Mouse (Mus musculus) hindbrain, embryonic 11.5 days (tissue): ENCODE data around the gene Ndnf. TPM values are rescaled to one million over a fixed set of nuclear protein-coding genes. Genes with fewer than 3 reads are reported as not detected.

ENCODE experiments used
- ATAC-seq: fragments of 200-750 bp; cut with Nextera tagmentation; 2 replicates; pipeline ENCODE4 v1.8.0; 2017; ENCODE audit warnings: mild to moderate bottlenecking, moderate TSS enrichment, moderate library complexity; ENCODE audit not compliant: low FRiP score
- DNase-seq: peaks from one replicate; pipeline ENCODE4 v3.0.0-alpha.2; 2015; ENCODE audit warnings: low spot score
- H3K27ac ChIP-seq: fragments of 300-500 bp; sonication (generic); 2 replicates; pipeline ENCODE4 v1.5.1; 2014; ENCODE audit warnings: mild to moderate bottlenecking, low read depth, low read length
- H3K27me3 ChIP-seq: fragments of 300-500 bp; sonication (generic); 2 replicates; pipeline ENCODE4 v1.6.1; 2014; ENCODE audit warnings: mild to moderate bottlenecking, low read length, moderate library complexity, mixed read lengths; ENCODE audit not compliant: control insufficient read depth, insufficient read depth
- H3K36me3 ChIP-seq: fragments of 300-500 bp; sonication (generic); 2 replicates; pipeline ENCODE4 v1.6.1; 2014; ENCODE audit warnings: mild to moderate bottlenecking, low read length, moderate library complexity, mixed read lengths; ENCODE audit not compliant: control insufficient read depth, insufficient read depth
- H3K4me1 ChIP-seq: fragments of 300-500 bp; sonication (generic); replicated peaks from 2 replicates; pipeline ENCODE4 v1.6.1; 2014; ENCODE audit warnings: low read length, mixed read lengths; ENCODE audit not compliant: control insufficient read depth, insufficient read depth
- H3K4me2 ChIP-seq: fragments of 300-500 bp; sonication (generic); replicated peaks from 2 replicates; pipeline ENCODE4 v1.6.1; 2014; ENCODE audit warnings: mild to moderate bottlenecking, low read depth, low read length
- H3K4me3 ChIP-seq: fragments of 300-500 bp; sonication (generic); 2 replicates; pipeline ENCODE4 v1.5.1; 2014; ENCODE audit warnings: low read depth, low read length
- H3K9ac ChIP-seq: fragments of 300-500 bp; sonication (generic); 2 replicates; pipeline ENCODE4 v1.6.1; 2014; ENCODE audit warnings: low read depth, low read length
- H3K9me3 ChIP-seq: fragments of 300-500 bp; sonication (generic); 2 replicates; pipeline ENCODE4 v1.6.1; 2016; ENCODE audit warnings: low read length; ENCODE audit not compliant: control insufficient read depth
- WGBS: fragments of 180-500 bp; shearing (Covaris S2); extraction: QIAGEN DNeasy Blood & Tissue Kit; methylation state at CpG from one replicate; pipeline ENCODE4 v1.1.7; 2014; 5-methylcytosine and 5-hydroxymethylcytosine counted together
- polyA plus RNA-seq: library from polyadenylated mRNA; unstranded; fragments of >200 nt; fragmentation: Nextera tagmentation; extraction: Ambion mirVana; gene quantifications from 2 replicates; pipeline ENCODE4 v1.2.1, GENCODE M21; 2014

Ndnf gene
- polyA plus RNA-seq, 1 experiment from 2014 or later: 19.3 TPM

DNA sequence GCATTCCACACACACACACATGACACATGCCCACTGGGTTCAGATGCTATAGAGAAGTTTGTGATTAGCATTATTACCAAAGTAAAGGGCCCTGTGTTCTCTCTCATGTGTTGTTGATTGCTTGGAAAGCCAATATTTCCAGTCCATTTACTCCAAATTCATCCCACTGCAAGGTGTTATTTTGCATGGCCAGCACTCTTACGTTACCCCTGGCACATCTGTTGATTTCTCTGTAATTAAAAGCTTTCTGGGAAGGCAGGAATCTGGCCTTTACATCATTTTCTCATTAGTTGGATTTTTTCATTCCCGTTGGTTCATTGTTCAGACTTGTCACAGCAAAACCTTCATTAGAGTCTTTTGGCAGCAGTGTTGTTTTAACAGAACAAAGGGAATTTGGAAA is 54.3 kb downstream of the Ndnf start:
- 55% methylated on average over 2 of the region's 2 CpGs for WGBS
- Histone ChIP-seq H3K9ac (no peak overlapping the region), H3K4me1 (no peaks in the 10 kb centered on the region), H3K9me3 (no peaks in the 10 kb centered on the region), H3K4me3 (no peak overlapping the region), H3K36me3 (no peaks in the 10 kb centered on the region), H3K4me2 (no peak overlapping the region), H3K27ac (no peak overlapping the region), H3K27me3 (no peaks in the 10 kb centered on the region)
- ATAC-seq: no peak
- DNase-seq: no peak

DNA sequence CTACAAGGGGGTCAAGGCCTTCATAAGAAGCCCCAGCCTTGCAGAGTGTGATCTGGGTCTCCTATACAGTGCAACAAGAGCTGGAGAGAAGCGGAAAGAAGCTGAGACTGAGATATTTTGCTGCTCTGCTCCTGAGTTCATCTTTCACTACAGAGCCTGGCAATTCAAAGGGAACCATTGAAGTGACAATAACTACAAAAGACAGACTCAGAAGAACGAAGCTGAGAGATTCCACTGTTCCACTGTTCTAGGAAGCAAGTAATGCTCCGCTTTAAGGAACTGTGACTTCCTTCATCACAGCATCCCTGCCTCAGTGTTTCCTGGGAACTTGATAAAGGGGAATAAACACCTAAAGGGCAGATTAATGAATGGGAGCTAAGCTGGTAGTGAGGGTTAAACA is 56.9 kb downstream of the Ndnf start:
- H3K36me3 ChIP-seq: no peaks in the 10 kb centered on the region
- no peak for ATAC-seq
- DNase-seq: no peak

DNA sequence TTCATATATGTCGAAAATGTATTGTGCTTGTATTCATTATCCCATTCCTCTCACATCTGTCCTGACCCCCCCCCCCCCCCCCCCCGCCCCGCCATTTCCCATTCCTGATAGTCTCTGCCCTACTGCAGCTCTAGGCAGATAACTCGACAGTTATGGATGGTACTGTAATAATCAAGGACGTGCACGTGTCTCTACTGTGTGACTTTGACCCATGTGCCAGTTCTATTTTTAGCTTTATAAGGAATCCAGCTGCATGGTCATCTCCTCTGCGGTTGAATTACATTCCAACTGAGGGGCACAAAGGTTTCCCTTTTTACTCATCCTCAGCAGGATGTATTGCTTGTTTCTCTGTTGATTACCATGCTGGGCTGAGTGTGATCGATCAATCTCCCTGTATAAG is 68.1 kb downstream of the Ndnf start:
- no peak for DNase-seq
- H3K4me1 ChIP-seq: no peaks in the 10 kb centered on the region
- no peaks in the 10 kb centered on the region for H3K9me3 ChIP-seq
- H3K9ac ChIP-seq: no peak overlapping the region
- H3K4me2 ChIP-seq: no peak overlapping the region
- H3K27ac ChIP-seq: no peak overlapping the region
- H3K36me3 ChIP-seq: no peaks in the 10 kb centered on the region
- ATAC-seq: no peak
- H3K4me3 ChIP-seq: no peak overlapping the region
- WGBS: 53% methylated on average over 6 of the region's 8 CpGs
- no peaks in the 10 kb centered on the region for H3K27me3 ChIP-seq

More for the DNA sequence above, 56.9 kb downstream of the Ndnf start:
- H3K4me1 ChIP-seq: no peaks in the 10 kb centered on the region
- no peaks in the 10 kb centered on the region for H3K9me3 ChIP-seq
- no peak overlapping the region for H3K9ac ChIP-seq
- WGBS: 67% methylated on average over 3 of the region's 3 CpGs
- H3K27ac ChIP-seq: no peak overlapping the region
- no peak overlapping the region for H3K4me3 ChIP-seq
- no peaks in the 10 kb centered on the region for H3K27me3 ChIP-seq
- H3K4me2 ChIP-seq: no peak overlapping the region

DNA sequence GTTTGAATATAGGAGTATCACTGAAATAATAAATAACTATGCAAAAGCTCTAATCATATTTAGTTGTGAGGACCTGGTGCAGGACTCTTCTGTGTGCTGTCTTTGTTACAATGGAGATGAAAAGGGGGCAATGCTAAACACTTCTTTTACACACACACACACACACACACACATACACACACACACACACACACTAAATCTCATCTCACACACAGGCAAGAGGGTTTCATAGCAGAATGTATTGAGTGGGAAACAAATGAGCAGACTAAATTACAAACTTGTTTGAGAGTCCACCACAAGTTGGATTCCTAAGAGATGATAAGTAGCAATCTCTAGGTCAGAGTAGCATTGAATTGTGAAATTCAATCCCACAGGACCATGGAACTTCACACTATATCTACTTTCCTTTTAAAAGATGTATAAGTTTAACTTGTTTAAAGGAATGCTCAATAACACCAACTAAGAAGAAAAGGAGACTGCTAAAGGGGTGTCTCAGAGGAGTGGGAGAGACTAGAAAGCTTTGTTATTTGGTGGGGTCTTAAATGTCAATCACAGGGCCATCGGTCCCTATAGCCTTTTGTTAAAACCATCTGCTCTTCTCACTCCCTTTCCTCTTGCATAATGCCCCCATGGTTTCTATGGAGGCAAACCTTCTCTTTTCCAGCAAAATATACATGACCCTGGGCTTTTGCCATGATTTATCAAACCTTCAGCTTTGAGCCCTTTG is 71.9 kb downstream of the Ndnf start:
- no peak overlapping the region for H3K4me2 ChIP-seq
- DNase-seq (peak; percentile 46), ATAC-seq (peak; percentile 88)
- H3K4me3 ChIP-seq: no peak overlapping the region
- H3K27ac ChIP-seq: 0 out of 2 replicates have a peak overlapping the region, but pooled peaks have one; percentile 30
- no peaks in the 10 kb centered on the region for H3K27me3 ChIP-seq
- 17% methylated on average over 1 of the region's 1 CpGs for WGBS
- H3K9ac ChIP-seq: no peak overlapping the region
- no peaks in the 10 kb centered on the region for H3K4me1 ChIP-seq
- no peaks in the 10 kb centered on the region for H3K9me3 ChIP-seq
- H3K36me3 ChIP-seq: no peaks in the 10 kb centered on the region

DNA sequence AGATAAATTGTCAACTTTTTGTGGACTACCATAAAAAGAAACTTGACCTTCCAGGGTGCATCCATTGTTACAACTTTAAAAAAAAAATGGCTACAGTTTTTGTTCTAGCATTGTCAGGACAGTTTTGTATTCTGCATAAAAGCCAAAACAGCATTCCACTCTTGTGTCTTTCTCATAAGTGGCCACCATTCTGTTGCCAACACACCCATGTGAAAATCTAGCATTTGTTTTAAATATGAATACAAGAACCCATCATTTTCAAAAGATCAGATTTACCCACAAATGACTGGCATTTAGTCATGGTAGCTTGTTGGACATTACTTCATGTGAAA is 72.4 kb downstream of the Ndnf start:
- ATAC-seq: peak; percentile 52
- Histone ChIP-seq H3K27me3 (no peaks in the 10 kb centered on the region), H3K9me3 (no peaks in the 10 kb centered on the region), H3K9ac (no peak overlapping the region), H3K4me1 (no peaks in the 10 kb centered on the region), H3K4me2 (no peak overlapping the region), H3K4me3 (no peak overlapping the region), H3K27ac (no peak overlapping the region), H3K36me3 (no peaks in the 10 kb centered on the region)
- DNase-seq: peak; percentile 12

DNA sequence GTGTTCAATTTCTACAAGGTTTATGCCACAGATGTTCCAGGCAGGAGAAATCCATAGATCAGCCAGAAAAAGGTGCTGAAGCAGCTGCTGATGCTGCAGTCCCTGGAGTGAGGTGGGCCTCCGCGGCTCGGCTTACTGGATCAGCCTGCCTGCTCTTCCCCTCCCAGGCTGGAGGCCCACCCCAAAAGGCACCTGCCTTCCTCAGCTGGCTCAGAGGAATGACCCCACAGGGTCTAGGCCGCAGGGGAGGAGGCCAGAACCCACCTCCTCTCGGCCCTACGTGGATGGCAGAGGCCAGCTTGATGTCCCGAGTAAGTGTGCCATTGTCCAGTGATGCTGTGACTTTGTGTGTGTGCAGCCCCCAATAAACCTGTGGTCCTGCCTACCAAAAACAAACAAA is 86.8 kb downstream of the Ndnf start:
- Histone ChIP-seq H3K9me3 (no peaks in the 10 kb centered on the region), H3K4me2 (no peak overlapping the region), H3K4me3 (no peak overlapping the region), H3K36me3 (no peaks in the 10 kb centered on the region), H3K9ac (no peak overlapping the region), H3K27ac (no peak overlapping the region), H3K4me1 (no peaks in the 10 kb centered on the region), H3K27me3 (no peaks in the 10 kb centered on the region)
- WGBS: 61% methylated on average over 7 of the region's 7 CpGs
- DNase-seq (no peak), ATAC-seq (no peak)

DNA sequence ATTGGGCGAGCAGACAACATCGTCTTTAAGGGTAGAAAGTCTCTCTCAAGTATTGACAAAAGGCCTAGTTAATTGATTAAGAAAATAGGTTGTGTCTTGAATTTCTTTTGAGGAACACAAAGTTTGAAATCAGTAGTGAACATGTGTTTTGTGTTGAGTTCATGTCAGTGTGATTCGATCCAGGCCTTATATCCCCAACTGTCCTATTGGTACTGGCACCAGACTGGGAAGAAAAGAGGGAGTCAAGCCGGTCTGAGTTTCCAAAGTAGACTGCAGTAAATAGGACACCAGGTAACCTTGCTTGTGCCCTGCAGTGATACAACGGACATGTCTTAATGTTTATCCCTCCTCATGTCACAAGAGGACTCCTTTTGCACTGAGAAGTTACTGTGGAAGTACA is 87.8 kb downstream of the Ndnf start:
- H3K27ac ChIP-seq: no peak overlapping the region
- no peaks in the 10 kb centered on the region for H3K9me3 ChIP-seq
- H3K4me2 ChIP-seq: no peak overlapping the region
- no peaks in the 10 kb centered on the region for H3K4me1 ChIP-seq
- no peak overlapping the region for H3K9ac ChIP-seq
- H3K27me3 ChIP-seq: no peaks in the 10 kb centered on the region
- ATAC-seq: no peak
- DNase-seq: no peak
- WGBS: 71% methylated on average over 5 of the region's 5 CpGs
- H3K36me3 ChIP-seq: no peaks in the 10 kb centered on the region
- H3K4me3 ChIP-seq: no peak overlapping the region

DNA sequence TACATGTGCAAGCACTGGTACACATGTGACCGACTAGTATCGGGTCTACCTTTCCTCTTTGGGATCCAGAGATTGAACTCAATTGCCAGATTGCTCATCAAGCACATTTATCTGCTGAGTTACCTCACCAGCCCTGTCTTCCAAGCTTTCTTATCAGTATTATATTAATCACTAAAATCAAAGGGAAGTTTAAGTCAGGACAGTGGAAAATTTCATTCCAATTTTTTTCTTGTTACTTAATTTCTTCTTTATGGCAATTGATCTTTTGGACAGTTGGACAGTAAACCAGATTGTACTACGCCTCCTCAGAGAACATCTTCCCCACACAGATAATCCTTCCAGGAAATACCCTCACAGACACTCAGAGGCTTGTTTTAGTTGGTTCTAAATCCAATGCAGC is 88.7 kb downstream of the Ndnf start:
- DNase-seq (no peak), ATAC-seq (no peak)
- no peaks in the 10 kb centered on the region for H3K27me3 ChIP-seq
- 98% methylated on average over 3 of the region's 3 CpGs for WGBS
- no peak overlapping the region for H3K4me3 ChIP-seq
- H3K9ac ChIP-seq: no peak overlapping the region
- H3K27ac ChIP-seq: no peak overlapping the region
- H3K4me2 ChIP-seq: no peak overlapping the region
- no peaks in the 10 kb centered on the region for H3K36me3 ChIP-seq
- H3K9me3 ChIP-seq: no peaks in the 10 kb centered on the region
- no peaks in the 10 kb centered on the region for H3K4me1 ChIP-seq
